Mouse (Mus musculus): ENCODE measurements around the gene Eif3j1. TPM values are rescaled to one million over a fixed set of nuclear protein-coding genes. Genes with fewer than 3 reads are reported as not detected.
"Not testable (repeated sequence)": the region's sequence is repeated elsewhere in the genome, so short reads cannot be mapped to it uniquely, and the experiment has no call there.

Eif3j1 gene
- 12.0 and 12.4 TPM in 2 replicates for polyA plus RNA-seq (2014; fragmentation: Nextera tagmentation; extraction: Ambion mirVana)

- H3K4me2 ChIP-seq (ENCODE audit: low read length) = peak within 1 kb of the TSS; percentile 58
- H3K27me3 ChIP-seq (replicated peaks; ENCODE audit: control insufficient read depth, insufficient read depth, low read length) = no peaks in the 10 kb centered on the region
- H3K36me3 ChIP-seq (ENCODE audit: control insufficient read depth, insufficient read depth, low read length) = peaks cover 9% of the 10 kb centered on the region; the same call in 1 of the 2 replicates
- under 1% methylated on average over 54 of the region's 67 CpGs for WGBS
- peaks cover 9% of the 10 kb centered on the region; the same call in 1 of the 2 replicates for H3K4me1 ChIP-seq (replicated peaks; ENCODE audit: control insufficient read depth, insufficient read depth, low read length)
- peak; percentile 99 for ATAC-seq (replicated peaks; ENCODE audit: low FRiP score, low TSS enrichment, low read depth)
- peak within 1 kb of the TSS; percentile 85 for H3K27ac ChIP-seq (ENCODE audit: low read depth)
- H3K4me3 ChIP-seq (ENCODE audit: low read depth, low read length) = peak within 1 kb of the TSS; percentile 85
- peak; percentile 90 for DNase-seq (ENCODE audit: low spot score)
- no peaks in the 10 kb centered on the region for H3K9me3 ChIP-seq (ENCODE audit: control insufficient read depth, low read length)
- peak within 1 kb of the TSS; percentile 89 for H3K9ac ChIP-seq (ENCODE audit: low read length)
Observed at GRCm38 (mm10) chr2:122027862-122028755, at the start of gene Eif3j1. Eif3j1 (plus strand) TSS chr2:122028546.

GRCm38 (mm10) chr2:121995738-121996137, 32.6 kb upstream of the Eif3j1 start:
- H3K4me3 ChIP-seq (ENCODE audit: low read depth, low read length) = no peak overlapping the region
- H3K27ac ChIP-seq (ENCODE audit: low read depth) = no peak overlapping the region
- no peak overlapping the region for H3K4me2 ChIP-seq (ENCODE audit: low read length)
- H3K9me3 ChIP-seq (ENCODE audit: control insufficient read depth, low read length) = no peaks in the 10 kb centered on the region
- no peak overlapping the region for H3K9ac ChIP-seq (ENCODE audit: low read length)
- no peaks in the 10 kb centered on the region for H3K27me3 ChIP-seq (replicated peaks; ENCODE audit: control insufficient read depth, insufficient read depth, low read length)
- WGBS = 93% methylated on average over 1 of the region's 1 CpGs
- DNase-seq (ENCODE audit: low spot score) = no peak
- H3K4me1 ChIP-seq (replicated peaks; ENCODE audit: control insufficient read depth, insufficient read depth, low read length) = no peaks in the 10 kb centered on the region
- H3K36me3 ChIP-seq (ENCODE audit: control insufficient read depth, insufficient read depth, low read length) = peaks cover 70% of the 10 kb centered on the region
- no peak for ATAC-seq (replicated peaks; ENCODE audit: low FRiP score, low TSS enrichment, low read depth)

GRCm38 (mm10) chr2:122008832-122009231, 19.5 kb upstream of the Eif3j1 start:
- ATAC-seq (replicated peaks; ENCODE audit: low FRiP score, low TSS enrichment, low read depth) = no peak
- 90% methylated on average over 3 of the region's 3 CpGs for WGBS
- no peaks in the 10 kb centered on the region for H3K9me3 ChIP-seq (ENCODE audit: control insufficient read depth, low read length)
- H3K36me3 ChIP-seq (ENCODE audit: control insufficient read depth, insufficient read depth, low read length) = peaks cover 57% of the 10 kb centered on the region
- no peaks in the 10 kb centered on the region for H3K27me3 ChIP-seq (replicated peaks; ENCODE audit: control insufficient read depth, insufficient read depth, low read length)
- no peak overlapping the region for H3K4me2 ChIP-seq (ENCODE audit: low read length)
- H3K9ac ChIP-seq (ENCODE audit: low read length) = no peak overlapping the region
- no peaks in the 10 kb centered on the region for H3K4me1 ChIP-seq (replicated peaks; ENCODE audit: control insufficient read depth, insufficient read depth, low read length)
- H3K4me3 ChIP-seq (ENCODE audit: low read depth, low read length) = no peak overlapping the region
- DNase-seq (ENCODE audit: low spot score) = no peak
- no peak overlapping the region for H3K27ac ChIP-seq (ENCODE audit: low read depth)

DNA sequence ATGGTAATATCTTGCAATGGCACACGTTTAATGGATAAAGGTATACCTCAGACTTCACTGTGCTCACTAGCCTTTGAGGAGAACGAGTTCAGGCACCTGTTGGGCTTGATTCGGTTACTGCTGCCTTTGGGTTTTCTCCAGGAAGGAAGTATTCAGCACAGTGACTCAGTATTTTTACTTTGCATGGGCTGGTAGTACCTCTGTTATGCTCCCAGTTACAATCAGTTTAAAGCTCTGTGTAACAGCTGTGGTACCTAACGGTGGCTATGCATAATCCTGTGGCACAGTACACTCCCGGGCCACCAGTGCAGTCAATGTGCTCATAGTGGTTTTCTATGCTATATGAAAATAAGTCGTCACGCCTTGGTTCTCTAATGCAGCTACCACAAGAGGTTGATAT, 16.9 kb upstream of the Eif3j1 start:
- no peaks in the 10 kb centered on the region for H3K27me3 ChIP-seq (replicated peaks; ENCODE audit: control insufficient read depth, insufficient read depth, low read length)
- no peak overlapping the region for H3K27ac ChIP-seq (ENCODE audit: low read depth)
- DNase-seq (ENCODE audit: low spot score) (no peak), ATAC-seq (replicated peaks; ENCODE audit: low FRiP score, low TSS enrichment, low read depth) (no peak)
- H3K4me2 ChIP-seq (ENCODE audit: low read length) = no peak overlapping the region
- peaks cover 51% of the 10 kb centered on the region for H3K36me3 ChIP-seq (ENCODE audit: control insufficient read depth, insufficient read depth, low read length)
- H3K9ac ChIP-seq (ENCODE audit: low read length) = no peak overlapping the region
- no peaks in the 10 kb centered on the region for H3K4me1 ChIP-seq (replicated peaks; ENCODE audit: control insufficient read depth, insufficient read depth, low read length)
- no peaks in the 10 kb centered on the region for H3K9me3 ChIP-seq (ENCODE audit: control insufficient read depth, low read length)
- WGBS = 92% methylated on average over 7 of the region's 7 CpGs
- no peak overlapping the region for H3K4me3 ChIP-seq (ENCODE audit: low read depth, low read length)

DNA sequence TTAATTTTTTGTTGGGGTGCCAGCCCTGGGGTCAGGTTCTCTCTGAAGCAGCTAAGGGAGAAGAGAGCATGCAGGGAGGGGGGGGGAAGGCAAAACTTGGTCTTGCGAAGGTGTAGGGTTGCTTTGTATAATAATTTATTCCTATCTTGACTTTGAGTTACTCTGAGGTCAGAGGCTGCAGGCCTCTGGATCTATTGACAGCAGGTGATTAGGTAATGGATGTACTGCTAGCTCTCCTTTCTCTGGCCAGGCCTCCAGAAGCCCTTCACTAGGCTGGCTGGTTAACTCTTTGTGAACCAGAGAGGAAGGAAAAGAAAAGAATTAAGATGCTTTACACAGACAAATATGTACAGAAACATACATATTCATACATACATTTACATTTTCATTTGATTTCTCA, 9.6 kb upstream of the Eif3j1 start:
- Histone ChIP-seq H3K27ac (ENCODE audit: low read depth) (no peak overlapping the region), H3K4me1 (replicated peaks; ENCODE audit: control insufficient read depth, insufficient read depth, low read length) (no peaks in the 10 kb centered on the region), H3K4me2 (ENCODE audit: low read length) (no peak overlapping the region), H3K36me3 (ENCODE audit: control insufficient read depth, insufficient read depth, low read length) (peaks cover 11% of the 10 kb centered on the region; the same call in 1 of the 2 replicates), H3K27me3 (replicated peaks; ENCODE audit: control insufficient read depth, insufficient read depth, low read length) (no peaks in the 10 kb centered on the region), H3K4me3 (ENCODE audit: low read depth, low read length) (no peak overlapping the region), H3K9me3 (ENCODE audit: control insufficient read depth, low read length) (no peaks in the 10 kb centered on the region), H3K9ac (ENCODE audit: low read length) (no peak overlapping the region)
- 30% methylated on average over 1 of the region's 1 CpGs for WGBS
- ATAC-seq (replicated peaks; ENCODE audit: low FRiP score, low TSS enrichment, low read depth) = no peak
- no peak for DNase-seq (ENCODE audit: low spot score)

DNA sequence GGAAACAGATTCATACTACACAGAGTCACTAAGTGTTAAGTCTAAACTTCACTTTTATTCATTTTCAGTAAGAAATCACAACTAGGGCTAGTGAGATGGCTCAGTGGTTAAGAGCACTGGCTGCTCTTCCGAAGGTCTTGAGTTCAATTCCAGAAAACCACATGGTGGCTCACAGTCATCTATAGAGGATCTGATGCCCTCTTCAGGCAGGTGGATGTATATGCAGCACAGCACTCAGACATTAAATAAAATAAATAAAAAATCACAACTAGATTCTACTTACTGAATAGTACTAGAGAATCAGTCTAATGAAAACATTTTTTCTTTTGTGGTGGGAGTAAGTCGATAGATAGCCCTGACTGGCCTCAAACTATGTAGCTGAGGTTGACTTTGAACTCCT, 6.1 kb upstream of the Eif3j1 start:
- H3K4me3 ChIP-seq (ENCODE audit: low read depth, low read length) = no peak overlapping the region
- no peak overlapping the region for H3K9ac ChIP-seq (ENCODE audit: low read length)
- no peak for DNase-seq (ENCODE audit: low spot score)
- H3K4me1 ChIP-seq (replicated peaks; ENCODE audit: control insufficient read depth, insufficient read depth, low read length) = no peaks in the 10 kb centered on the region
- 80% methylated on average over 2 of the region's 2 CpGs for WGBS
- ATAC-seq (replicated peaks; ENCODE audit: low FRiP score, low TSS enrichment, low read depth) = no peak
- H3K36me3 ChIP-seq (ENCODE audit: control insufficient read depth, insufficient read depth, low read length) = no peaks in the 10 kb centered on the region
- H3K9me3 ChIP-seq (ENCODE audit: control insufficient read depth, low read length) = no peaks in the 10 kb centered on the region
- H3K27ac ChIP-seq (ENCODE audit: low read depth) = no peak overlapping the region
- no peak overlapping the region for H3K4me2 ChIP-seq (ENCODE audit: low read length)
- H3K27me3 ChIP-seq (replicated peaks; ENCODE audit: control insufficient read depth, insufficient read depth, low read length) = no peaks in the 10 kb centered on the region

DNA sequence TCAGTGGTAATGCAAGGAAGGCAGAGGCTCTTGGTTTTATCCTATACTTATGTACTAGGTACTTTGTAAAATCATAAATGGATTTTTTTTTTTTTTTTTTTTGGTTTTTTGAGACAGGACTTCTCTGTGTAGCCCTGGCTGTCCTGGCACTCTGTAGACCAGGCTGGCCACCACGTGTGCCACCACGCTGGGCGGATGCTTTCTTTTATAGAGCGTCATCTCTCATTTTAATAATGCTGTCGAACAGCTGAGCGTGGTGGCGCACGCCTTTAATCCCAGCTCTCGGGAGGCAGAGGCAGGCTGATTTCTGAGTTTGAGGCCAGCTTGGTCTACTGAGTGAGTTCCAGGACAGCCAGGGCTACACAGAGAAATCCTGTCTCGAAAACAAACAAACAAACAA, 1.3 kb upstream of the Eif3j1 start:
- H3K4me3 ChIP-seq (ENCODE audit: low read depth, low read length); H3K36me3 ChIP-seq (ENCODE audit: control insufficient read depth, insufficient read depth, low read length); DNase-seq (ENCODE audit: low spot score); H3K9me3 ChIP-seq (ENCODE audit: control insufficient read depth, low read length); ATAC-seq (replicated peaks; ENCODE audit: low FRiP score, low TSS enrichment, low read depth); H3K9ac ChIP-seq (ENCODE audit: low read length); H3K4me1 ChIP-seq (replicated peaks; ENCODE audit: control insufficient read depth, insufficient read depth, low read length); H3K27me3 ChIP-seq (replicated peaks; ENCODE audit: control insufficient read depth, insufficient read depth, low read length); H3K27ac ChIP-seq (ENCODE audit: low read depth): not testable (repeated sequence)
- H3K4me2 ChIP-seq (ENCODE audit: low read length) = peak overlapping the region; percentile 52
- 92% methylated on average over 10 of the region's 10 CpGs for WGBS

GRCm38 (mm10) chr2:122028756-122029700, 682 bp downstream of the Eif3j1 start:
- H3K27me3 ChIP-seq (replicated peaks; ENCODE audit: control insufficient read depth, insufficient read depth, low read length) = no peaks in the 10 kb centered on the region
- peak; percentile 65 for ATAC-seq (replicated peaks; ENCODE audit: low FRiP score, low TSS enrichment, low read depth)
- H3K27ac ChIP-seq (ENCODE audit: low read depth) = peak overlapping the region; percentile 85
- peak; percentile 79 for DNase-seq (ENCODE audit: low spot score)
- H3K4me2 ChIP-seq (ENCODE audit: low read length) = peak overlapping the region; percentile 58
- peaks cover 13% of the 10 kb centered on the region for H3K36me3 ChIP-seq (ENCODE audit: control insufficient read depth, insufficient read depth, low read length)
- H3K9me3 ChIP-seq (ENCODE audit: control insufficient read depth, low read length) = no peaks in the 10 kb centered on the region
- peak overlapping the region; percentile 85 for H3K4me3 ChIP-seq (ENCODE audit: low read depth, low read length)
- under 1% methylated on average over 68 of the region's 71 CpGs for WGBS
- H3K9ac ChIP-seq (ENCODE audit: low read length) = peak overlapping the region; percentile 89
- H3K4me1 ChIP-seq (replicated peaks; ENCODE audit: control insufficient read depth, insufficient read depth, low read length) = peaks cover 9% of the 10 kb centered on the region; the same call in 1 of the 2 replicates
